Mouse (Mus musculus): ENCODE measurements around the gene Sp2. TPM values are rescaled to one million over a fixed set of nuclear protein-coding genes. Genes with fewer than 3 reads are reported as not detected.

Gene Sp2
- total and polyA plus RNA-seq, 3 experiments, result 1.1 to 21.0 (median 2.8) TPM

DNA sequence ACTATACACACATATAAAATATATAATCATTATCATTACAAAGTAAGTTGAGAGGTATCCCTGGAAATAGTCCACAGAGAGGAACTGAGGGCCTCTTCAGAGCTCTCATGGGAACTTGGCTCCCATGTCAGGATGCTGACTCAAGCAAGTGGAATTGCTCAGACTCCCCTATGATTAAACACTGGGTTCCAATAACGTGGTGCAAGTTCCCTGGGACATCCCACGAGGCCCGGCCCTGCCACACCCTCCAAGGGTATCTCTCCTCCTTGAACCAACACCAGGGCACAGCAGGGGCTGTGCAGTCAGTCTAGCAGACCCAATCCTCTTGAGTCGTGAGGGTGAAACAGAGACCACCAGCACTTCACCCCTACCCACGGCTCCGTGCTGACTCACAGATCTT is 63.8 kb downstream of the Sp2 start:
- H3K9ac ChIP-seq (ENCODE audit: insufficient read depth, low read depth), result no peak overlapping the region
- H3K36me3 ChIP-seq (replicated peaks in 1 of 2; ENCODE audit: control insufficient read depth in 1 of 2, insufficient read depth in 1 of 2, low read length in 1 of 2), result peaks cover 0 to 6% of the 10 kb centered on the region in 2 experiments
- TF ChIP-seq NELFE (IDR thresholded peaks at IDR 0.05; ENCODE audit: low read depth, low read length) (no peak), ZC3H11A (IDR thresholded peaks at IDR 0.05; ENCODE audit: low read depth, low read length) (no peak), CHD1 (IDR thresholded peaks at IDR 0.05; ENCODE audit: low read depth, low read length) (no peak), JUN (IDR thresholded peaks at IDR 0.05; ENCODE audit: insufficient read depth, low read depth, low read length) (no peak), MAZ (IDR thresholded peaks at IDR 0.05; ENCODE audit: low read depth, low read length) (no peak), TBP (conservative IDR thresholded peaks at IDR 0.05; ENCODE audit: low read depth, low read length) (no peak), GABPA (IDR thresholded peaks at IDR 0.05; ENCODE audit: insufficient replicate concordance, low read depth, low read length) (no peak), POLR2AphosphoS2 (IDR thresholded peaks at IDR 0.05; ENCODE audit: low read depth, low read length) (no peak), BHLHE40 (IDR thresholded peaks at IDR 0.05; ENCODE audit: low read depth, low read length) (no peak), RAD21 (IDR thresholded peaks at IDR 0.05; ENCODE audit: low read depth, low read length) (no peak), PAX5 (IDR thresholded peaks at IDR 0.05; ENCODE audit: low read length) (no peak)
- in situ Hi-C loops (cut with MboI; ENCODE audit: low pct_ligation_motif_present, low pct_unique_long_range_greater_than_20kb, low sequenced_read_pairs) (loop anchor here (5.0 kb wide), 1 partner anchor 103 kb away; no protein-coding TSS in a partner anchor), dilution Hi-C loops (cut with MboI; ENCODE audit: extremely low pct_ligation_motif_present, extremely low pct_unique_long_range_greater_than_20kb, low sequenced_read_pairs) (no loop called here)
- DNase-seq (ENCODE audit: extremely low read depth), result no peak
- no peak overlapping the region for H3K4me3 ChIP-seq (replicated peaks in 1 of 3; ENCODE audit: low read depth in 2 of 3, low read length in 2 of 3, poor library complexity in 1 of 3)
- H3K4me2 ChIP-seq (ENCODE audit: insufficient read depth, low read depth, poor library complexity, severe bottlenecking), result no peak overlapping the region
- H3K9me3 ChIP-seq (replicated peaks; ENCODE audit: low read length), result no peaks in the 10 kb centered on the region
- no peak overlapping the region for H3K27ac ChIP-seq (ENCODE audit: insufficient read depth, low read depth)
- H3K79me2 ChIP-seq (replicated peaks; ENCODE audit: control insufficient read depth, extremely low read depth, insufficient read depth, poor library complexity, severe bottlenecking), result 0 out of 2 replicates have a peak, but pooled peaks cover 8% of the 10 kb centered on the region
- H3K27me3 ChIP-seq (replicated peaks), result peaks cover 12% of the 10 kb centered on the region
- H3K4me1 ChIP-seq (ENCODE audit: control insufficient read depth in 1 of 2, insufficient read depth in 2 of 2), result peaks cover 3 to 14% of the 10 kb centered on the region in 2 experiments

DNA sequence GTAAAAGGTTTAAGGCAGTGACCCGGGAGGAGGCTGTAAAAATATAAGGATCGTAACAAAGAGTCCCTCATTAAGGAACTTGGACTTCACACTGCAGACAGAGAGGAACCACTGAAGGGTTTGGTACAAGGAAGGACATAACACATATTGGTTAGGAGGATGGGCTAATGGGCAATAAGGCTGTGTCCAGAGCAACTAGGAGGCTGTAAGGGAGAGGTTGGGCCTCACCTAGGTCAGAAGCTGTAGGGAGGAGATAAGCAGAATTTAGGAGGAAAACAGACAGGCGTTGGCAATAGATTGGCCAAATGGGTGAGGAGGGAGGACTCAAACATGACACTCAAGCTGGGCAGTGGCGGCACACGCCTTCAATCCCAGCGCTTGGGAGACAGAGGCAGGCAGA is 65.3 kb downstream of the Sp2 start:
- DNase-seq (ENCODE audit: extremely low read depth), result no peak
- Histone ChIP-seq H3K27ac (ENCODE audit: insufficient read depth, low read depth) (no peak overlapping the region), H3K9me3 (replicated peaks; ENCODE audit: low read length) (no peaks in the 10 kb centered on the region), H3K4me3 (replicated peaks in 1 of 3; ENCODE audit: low read depth in 2 of 3, low read length in 2 of 3, poor library complexity in 1 of 3) (no peak overlapping the region), H3K36me3 (replicated peaks in 1 of 2; ENCODE audit: control insufficient read depth in 1 of 2, insufficient read depth in 1 of 2, low read length in 1 of 2) (peaks cover 6 to 21% of the 10 kb centered on the region in 2 experiments), H3K4me1 (ENCODE audit: control insufficient read depth in 1 of 2, insufficient read depth in 2 of 2) (peaks cover 3 to 24% of the 10 kb centered on the region in 2 experiments), H3K79me2 (replicated peaks; ENCODE audit: control insufficient read depth, extremely low read depth, insufficient read depth, poor library complexity, severe bottlenecking) (0 out of 2 replicates have a peak, but pooled peaks cover 8% of the 10 kb centered on the region), H3K27me3 (replicated peaks) (peaks cover 6% of the 10 kb centered on the region), H3K4me2 (ENCODE audit: insufficient read depth, low read depth, poor library complexity, severe bottlenecking) (no peak overlapping the region), H3K9ac (ENCODE audit: insufficient read depth, low read depth) (no peak overlapping the region)
- no peak for TF ChIP-seq CHD2 (IDR thresholded peaks at IDR 0.05; ENCODE audit: low read length)
- no peak for TF ChIP-seq ZMIZ1 (IDR thresholded peaks at IDR 0.05; ENCODE audit: low read depth, low read length)
- no peak for TF ChIP-seq IRF4 (IDR thresholded peaks at IDR 0.05; ENCODE audit: low read depth, low read length)
- no peak for TF ChIP-seq MYC (IDR thresholded peaks at IDR 0.05; ENCODE audit: low read depth, low read length)
- dilution Hi-C loops (cut with MboI; ENCODE audit: extremely low pct_ligation_motif_present, extremely low pct_unique_long_range_greater_than_20kb, low sequenced_read_pairs), result no loop called here
- in situ Hi-C loops (cut with MboI; ENCODE audit: low pct_ligation_motif_present, low pct_unique_long_range_greater_than_20kb, low sequenced_read_pairs), result loop anchor here (5.0 kb wide), 1 partner anchor 105 kb away; no protein-coding TSS in a partner anchor

Data from CH12.LX (cell line).